In genomic region chr6:145040732-145041131, GRCm38 (mm10) we compare ENCODE assay signal across 16 mouse cellular contexts. TPM values are rescaled to one million over a fixed set of nuclear protein-coding genes. Genes with fewer than 3 reads are reported as not detected.
A peak's percentile ranks its signal among the peaks of the same experiment; 100 is the strongest.
DNase-seq lines count a peak whose midpoint lies in the region; ATAC-seq and TF ChIP-seq lines count a peak whose summit lies in the region.
"Had no signal": no experiment of that assay in that cellular context is flagged by ENCODE, and none has a peak within 500 bp of the region (broad histone marks: within the 10 kb centered on the region; RNA-seq: fewer than 3 reads in every experiment).

No protein-coding gene starts in this region.

- H3K27ac ChIP-seq in forebrain, embryonic 10.5 days: peak overlapping the region; percentile 51; the same call in 1 of the 2 replicates
- H3K27ac ChIP-seq in forebrain, postnatal 0 days (ENCODE audit: low read depth, low read length): no peak overlapping the region
- no peak overlapping the region for H3K27ac ChIP-seq in hindbrain, postnatal 0 days
- H3K27ac ChIP-seq in olfactory bulb, adult 2 months (ENCODE audit: insufficient read depth, low read depth, low read length): peak overlapping the region; percentile 86
- H3K27ac ChIP-seq: kidney, embryonic 15.5 days; liver, embryonic 13.5 days had no signal

- TF ChIP-seq POLR2A in olfactory bulb, adult 2 months (IDR thresholded peaks at IDR 0.05; ENCODE audit: insufficient read depth, low read depth, low read length): no peak

- no peak overlapping the region for H3K4me2 ChIP-seq in forebrain, postnatal 0 days (ENCODE audit: low read depth)
- peak overlapping the region; percentile 21; the same call in 1 of the 2 replicates for H3K4me2 ChIP-seq in hindbrain, postnatal 0 days (ENCODE audit: low read depth, low read length)
- H3K4me2 ChIP-seq: heart, embryonic 12.5 days; kidney, embryonic 15.5 days; liver, embryonic 13.5 days had no signal

- 56% methylated on average over 7 of the region's 7 CpGs for WGBS in forebrain, embryonic 10.5 days
- WGBS in forebrain, postnatal 0 days: 34% methylated on average over 7 of the region's 7 CpGs
- WGBS in hindbrain, postnatal 0 days: 19% methylated on average over 7 of the region's 7 CpGs
- 27% methylated on average over 7 of the region's 7 CpGs for WGBS in olfactory bulb, adult 2 months

- DNase-seq in forebrain, embryonic 10.5 days (ENCODE audit: extremely low spot score, low spot score): no peak
- no peak for DNase-seq in forebrain, postnatal 0 days
- DNase-seq in testis, postnatal 10 days (ENCODE audit: low spot score): peak; percentile 22
- DNase-seq in testis, postnatal 14 days (ENCODE audit: low spot score): no peak
- DNase-seq in hindbrain, postnatal 0 days (ENCODE audit: low spot score): no peak
- no peak for DNase-seq in spleen, adult 18-20 months
- DNase-seq in heart, adult 11 months: no peak
- DNase-seq: cerebellum, adult 9-11 months; gastrocnemius, postnatal 10 days; liver, embryonic 13.5 days; lung, postnatal 36 days had no signal

- ATAC-seq in forebrain, postnatal 0 days: no peak
- no peak for ATAC-seq in hindbrain, postnatal 0 days
- ATAC-seq: inflammation-experienced regulatory T-cells, adult 6 months had no signal

- peaks cover 34% of the 10 kb centered on the region for H3K4me1 ChIP-seq in forebrain, embryonic 10.5 days
- no peaks in the 10 kb centered on the region for H3K4me1 ChIP-seq in forebrain, postnatal 0 days (ENCODE audit: insufficient read depth)
- peaks cover 12% of the 10 kb centered on the region for H3K4me1 ChIP-seq in hindbrain, postnatal 0 days (ENCODE audit: insufficient read depth, low read length)
- H3K4me1 ChIP-seq in olfactory bulb, adult 2 months (ENCODE audit: control insufficient read depth, insufficient read depth, low read length): peaks cover 40% of the 10 kb centered on the region
- H3K4me1 ChIP-seq: liver, embryonic 13.5 days had no signal

- no peak overlapping the region for H3K9ac ChIP-seq in forebrain, postnatal 0 days
- H3K9ac ChIP-seq in hindbrain, postnatal 0 days (replicated peaks; ENCODE audit: low read length): no peak overlapping the region
- H3K9ac ChIP-seq: heart, embryonic 12.5 days; kidney, embryonic 15.5 days; liver, embryonic 13.5 days had no signal

- no peaks in the 10 kb centered on the region for H3K27me3 ChIP-seq in forebrain, embryonic 10.5 days (ENCODE audit: poor library complexity, severe bottlenecking)
- H3K27me3 ChIP-seq in forebrain, postnatal 0 days (ENCODE audit: insufficient read depth, low read length): no peaks in the 10 kb centered on the region
- no peaks in the 10 kb centered on the region for H3K27me3 ChIP-seq in hindbrain, postnatal 0 days (ENCODE audit: insufficient read depth, low read length)
- H3K27me3 ChIP-seq: heart, embryonic 12.5 days; kidney, embryonic 15.5 days; liver, embryonic 13.5 days had no signal

- no peak for TF ChIP-seq CTCF in forebrain, postnatal 0 days (IDR thresholded peaks at IDR 0.05; ENCODE audit: low read depth)
- TF ChIP-seq CTCF in hindbrain, postnatal 0 days (IDR thresholded peaks at IDR 0.05; ENCODE audit: low read depth): no peak
- TF ChIP-seq CTCF in olfactory bulb, adult 2 months (IDR thresholded peaks at IDR 0.05; ENCODE audit: insufficient read depth, low read depth, low read length): no peak

- no peak overlapping the region for H3K4me3 ChIP-seq in forebrain, embryonic 10.5 days
- H3K4me3 ChIP-seq in forebrain, postnatal 0 days (ENCODE audit: low read depth, low read length): no peak overlapping the region
- no peak overlapping the region for H3K4me3 ChIP-seq in hindbrain, postnatal 0 days (ENCODE audit: low read length)
- peak overlapping the region; percentile 16 for H3K4me3 ChIP-seq in olfactory bulb, adult 2 months (ENCODE audit: insufficient read depth, low read depth, low read length)
- H3K4me3 ChIP-seq: erythroblast, embryonic 14.5 days; heart, embryonic 12.5 days; kidney, embryonic 15.5 days; liver, embryonic 13.5 days had no signal

- peaks cover 57% of the 10 kb centered on the region for H3K36me3 ChIP-seq in forebrain, embryonic 10.5 days (replicated peaks)
- peaks cover 23% of the 10 kb centered on the region for H3K36me3 ChIP-seq in forebrain, postnatal 0 days (ENCODE audit: insufficient read depth)
- H3K36me3 ChIP-seq in hindbrain, postnatal 0 days (ENCODE audit: insufficient read depth, low read length): peaks cover 8% of the 10 kb centered on the region; the same call in 1 of the 2 replicates
- H3K36me3 ChIP-seq: heart, embryonic 12.5 days; kidney, embryonic 15.5 days; liver, embryonic 13.5 days had no signal

- H3K9me3 ChIP-seq in forebrain, embryonic 10.5 days: no peaks in the 10 kb centered on the region
- H3K9me3 ChIP-seq in forebrain, postnatal 0 days (ENCODE audit: low read length): no peaks in the 10 kb centered on the region
- no peaks in the 10 kb centered on the region for H3K9me3 ChIP-seq in hindbrain, postnatal 0 days (ENCODE audit: low read length)
- H3K9me3 ChIP-seq: heart, embryonic 12.5 days; kidney, embryonic 15.5 days; liver, embryonic 13.5 days had no signal

RNA-seq across cellular contexts. Expression of gene Bcat1, which starts 35.3 kb away (rescaled TPM):
- polyA plus RNA-seq in forebrain, embryonic 10.5 days (2016; fragmentation: Nextera tagmentation; extraction: Ambion mirVana): 135 and 145 TPM in 2 replicates
- total RNA-seq in forebrain, postnatal 0 days (2014; rRNA removed): 97.5 and 97.9 TPM in 2 replicates
- polyA plus RNA-seq in forebrain, postnatal 0 days (2015; fragmentation: Nextera tagmentation; extraction: Ambion mirVana): 50.7 and 51.5 TPM in 2 replicates
- total RNA-seq in hindbrain, postnatal 0 days (2014; rRNA removed): 81.8 and 94.3 TPM in 2 replicates
- polyA plus RNA-seq in hindbrain, postnatal 0 days (2015; fragmentation: Nextera tagmentation; extraction: Ambion mirVana): 58.2 and 59.7 TPM in 2 replicates
- polyA plus RNA-seq in olfactory bulb, adult 2 months (2012; ENCODE audit: insufficient read depth, insufficient read length, low replicate concordance, missing spikeins): not detected in 2 replicates
- polyA plus RNA-seq: erythroblast, embryonic 14.5 days had no signal

Comparison
In these comparisons a context has a peak if more than half of its experiments do, and no peak if none do; other contexts are left out.
1. H3K27ac ChIP-seq: peak in forebrain, embryonic 10.5 days (single experiment) and olfactory bulb, adult 2 months (single experiment); none in forebrain, postnatal 0 days (single experiment) and hindbrain, postnatal 0 days (single experiment).